Mouse (Mus musculus): Measurements from ENCODE around the gene Grk6. TPM values are rescaled to one million over a fixed set of nuclear protein-coding genes. Genes with fewer than 3 reads are reported as not detected.

The Grk6 gene
- polyA plus RNA-seq, 1 experiment from 2014 or later: 24.3 TPM

- no peak for ATAC-seq (replicated peaks; ENCODE audit: insufficient number of reproducible peaks, low FRiP score, low TSS enrichment)
- H3K9me3 ChIP-seq (replicated peaks; ENCODE audit: control insufficient read depth, low read length): no peaks in the 10 kb centered on the region
- H3K4me1 ChIP-seq (ENCODE audit: control insufficient read depth, insufficient read depth, low read length): peaks cover 9% of the 10 kb centered on the region; the same call in 1 of the 2 replicates
- no peak overlapping the region for H3K9ac ChIP-seq (ENCODE audit: low read depth, low read length)
- H3K36me3 ChIP-seq (ENCODE audit: control insufficient read depth, insufficient read depth, low read length): no peaks in the 10 kb centered on the region
- H3K4me2 ChIP-seq: no peak overlapping the region
- H3K27me3 ChIP-seq (ENCODE audit: control insufficient read depth, insufficient read depth, low read length): peaks cover 45% of the 10 kb centered on the region
- H3K27ac ChIP-seq (ENCODE audit: low read depth, low read length): no peak overlapping the region
- 64% methylated on average over 5 of the region's 5 CpGs for WGBS (ENCODE audit: insufficient replicate concordance)
- H3K4me3 ChIP-seq (ENCODE audit: low read depth, low read length): no peak overlapping the region
Measured at GRCm38 (mm10) chr13:55465830-55466440, 21.1 kb downstream of the Grk6 start.

- H3K9ac ChIP-seq (ENCODE audit: low read depth, low read length): no peak overlapping the region
- no peak overlapping the region for H3K4me3 ChIP-seq (ENCODE audit: low read depth, low read length)
- no peak for ATAC-seq (replicated peaks; ENCODE audit: insufficient number of reproducible peaks, low FRiP score, low TSS enrichment)
- H3K9me3 ChIP-seq (replicated peaks; ENCODE audit: control insufficient read depth, low read length): no peaks in the 10 kb centered on the region
- peaks cover 12% of the 10 kb centered on the region; the same call in 1 of the 2 replicates for H3K4me1 ChIP-seq (ENCODE audit: control insufficient read depth, insufficient read depth, low read length)
- no peaks in the 10 kb centered on the region for H3K36me3 ChIP-seq (ENCODE audit: control insufficient read depth, insufficient read depth, low read length)
- no peak overlapping the region for H3K27ac ChIP-seq (ENCODE audit: low read depth, low read length)
- H3K27me3 ChIP-seq (ENCODE audit: control insufficient read depth, insufficient read depth, low read length): peaks cover 58% of the 10 kb centered on the region
- H3K4me2 ChIP-seq: no peak overlapping the region
- 41% methylated on average over 13 of the region's 13 CpGs for WGBS (ENCODE audit: insufficient replicate concordance)
Measured at GRCm38 (mm10) chr13:55468851-55469560, 24.1 kb downstream of the Grk6 start.

- WGBS (ENCODE audit: insufficient replicate concordance): 72% methylated on average over 9 of the region's 9 CpGs
- no peak overlapping the region; the same call in 1 of the 2 replicates for H3K4me2 ChIP-seq
- no peak overlapping the region for H3K4me3 ChIP-seq (ENCODE audit: low read depth, low read length)
- H3K4me1 ChIP-seq (ENCODE audit: control insufficient read depth, insufficient read depth, low read length): peaks cover 6% of the 10 kb centered on the region; the same call in 1 of the 2 replicates
- no peaks in the 10 kb centered on the region for H3K9me3 ChIP-seq (replicated peaks; ENCODE audit: control insufficient read depth, low read length)
- no peak for ATAC-seq (replicated peaks; ENCODE audit: insufficient number of reproducible peaks, low FRiP score, low TSS enrichment)
- no peak overlapping the region for H3K27ac ChIP-seq (ENCODE audit: low read depth, low read length)
- peaks cover 58% of the 10 kb centered on the region for H3K27me3 ChIP-seq (ENCODE audit: control insufficient read depth, insufficient read depth, low read length)
- no peak overlapping the region for H3K9ac ChIP-seq (ENCODE audit: low read depth, low read length)
- peaks cover 5% of the 10 kb centered on the region; the same call in 1 of the 2 replicates for H3K36me3 ChIP-seq (ENCODE audit: control insufficient read depth, insufficient read depth, low read length)
Measured at GRCm38 (mm10) chr13:55470372-55470771, 25.5 kb downstream of the Grk6 start.

GRCm38 (mm10) chr13:55471156-55471818 is 26.4 kb downstream of the Grk6 start:
- H3K4me1 ChIP-seq (ENCODE audit: control insufficient read depth, insufficient read depth, low read length): peaks cover 6% of the 10 kb centered on the region; the same call in 1 of the 2 replicates
- no peak overlapping the region for H3K27ac ChIP-seq (ENCODE audit: low read depth, low read length)
- H3K9ac ChIP-seq (ENCODE audit: low read depth, low read length): peak overlapping the region; percentile 70
- H3K27me3 ChIP-seq (ENCODE audit: control insufficient read depth, insufficient read depth, low read length): peaks cover 50% of the 10 kb centered on the region
- H3K4me2 ChIP-seq: peak overlapping the region; percentile 99
- H3K9me3 ChIP-seq (replicated peaks; ENCODE audit: control insufficient read depth, low read length): no peaks in the 10 kb centered on the region
- 1% methylated on average over 54 of the region's 54 CpGs for WGBS (ENCODE audit: insufficient replicate concordance)
- ATAC-seq (replicated peaks; ENCODE audit: insufficient number of reproducible peaks, low FRiP score, low TSS enrichment): peak; percentile 42
- peak overlapping the region; percentile 66 for H3K4me3 ChIP-seq (ENCODE audit: low read depth, low read length)
- peaks cover 14% of the 10 kb centered on the region; the same call in 1 of the 2 replicates for H3K36me3 ChIP-seq (ENCODE audit: control insufficient read depth, insufficient read depth, low read length)

- Histone ChIP-seq H3K9ac (ENCODE audit: low read depth, low read length) (peak overlapping the region; percentile 70), H3K4me3 (ENCODE audit: low read depth, low read length) (peak overlapping the region; percentile 66), H3K4me1 (ENCODE audit: control insufficient read depth, insufficient read depth, low read length) (peaks cover 6% of the 10 kb centered on the region; the same call in 1 of the 2 replicates), H3K27me3 (ENCODE audit: control insufficient read depth, insufficient read depth, low read length) (peaks cover 49% of the 10 kb centered on the region), H3K27ac (ENCODE audit: low read depth, low read length) (no peak overlapping the region), H3K4me2 (peak overlapping the region; percentile 99), H3K36me3 (ENCODE audit: control insufficient read depth, insufficient read depth, low read length) (peaks cover 14% of the 10 kb centered on the region; the same call in 1 of the 2 replicates), H3K9me3 (replicated peaks; ENCODE audit: control insufficient read depth, low read length) (no peaks in the 10 kb centered on the region)
- no peak for ATAC-seq (replicated peaks; ENCODE audit: insufficient number of reproducible peaks, low FRiP score, low TSS enrichment)
- WGBS (ENCODE audit: insufficient replicate concordance): 0% methylated on average over 31 of the region's 31 CpGs
Measured at GRCm38 (mm10) chr13:55471819-55472131, 26.9 kb downstream of the Grk6 start.

GRCm38 (mm10) chr13:55472132-55473022 is 27.5 kb downstream of the Grk6 start:
- WGBS (ENCODE audit: insufficient replicate concordance): under 1% methylated on average over 98 of the region's 103 CpGs
- peaks cover 44% of the 10 kb centered on the region for H3K27me3 ChIP-seq (ENCODE audit: control insufficient read depth, insufficient read depth, low read length)
- no peak overlapping the region for H3K27ac ChIP-seq (ENCODE audit: low read depth, low read length)

GRCm38 (mm10) chr13:55473076-55473831 is 28.4 kb downstream of the Grk6 start:
- H3K9ac ChIP-seq (ENCODE audit: low read depth, low read length): peak overlapping the region; percentile 70; the same call in 1 of the 2 replicates
- H3K4me3 ChIP-seq (ENCODE audit: low read depth, low read length): peak overlapping the region; percentile 66
- no peaks in the 10 kb centered on the region for H3K9me3 ChIP-seq (replicated peaks; ENCODE audit: control insufficient read depth, low read length)
- H3K27me3 ChIP-seq (ENCODE audit: control insufficient read depth, insufficient read depth, low read length): peaks cover 41% of the 10 kb centered on the region
- no peak overlapping the region for H3K27ac ChIP-seq (ENCODE audit: low read depth, low read length)
- ATAC-seq (replicated peaks; ENCODE audit: insufficient number of reproducible peaks, low FRiP score, low TSS enrichment): no peak
- H3K4me1 ChIP-seq (ENCODE audit: control insufficient read depth, insufficient read depth, low read length): peaks cover 6% of the 10 kb centered on the region; the same call in 1 of the 2 replicates
- H3K4me2 ChIP-seq: peak overlapping the region; percentile 99
- peaks cover 17% of the 10 kb centered on the region for H3K36me3 ChIP-seq (ENCODE audit: control insufficient read depth, insufficient read depth, low read length)
- WGBS (ENCODE audit: insufficient replicate concordance): 18% methylated on average over 18 of the region's 18 CpGs

More at GRCm38 (mm10) chr13:55472132-55473022, 27.5 kb downstream of the Grk6 start:
- ATAC-seq (replicated peaks; ENCODE audit: insufficient number of reproducible peaks, low FRiP score, low TSS enrichment): peak; percentile 27; the same call in 1 of the 2 replicates
- Histone ChIP-seq H3K9ac (ENCODE audit: low read depth, low read length) (peak overlapping the region; percentile 70), H3K9me3 (replicated peaks; ENCODE audit: control insufficient read depth, low read length) (no peaks in the 10 kb centered on the region), H3K4me2 (peak overlapping the region; percentile 99), H3K4me1 (ENCODE audit: control insufficient read depth, insufficient read depth, low read length) (peaks cover 6% of the 10 kb centered on the region; the same call in 1 of the 2 replicates), H3K4me3 (ENCODE audit: low read depth, low read length) (peak overlapping the region; percentile 66), H3K36me3 (ENCODE audit: control insufficient read depth, insufficient read depth, low read length) (peaks cover 16% of the 10 kb centered on the region)
